Mouse (Mus musculus): ENCODE data around the gene Parp1. TPM values are rescaled to one million over a fixed set of nuclear protein-coding genes. Genes with fewer than 3 reads are reported as not detected.
A peak's percentile ranks its signal among the peaks of the same experiment; 100 is the strongest.

The Parp1 gene
- polyA plus RNA-seq, 1 experiment from 2014 or later, result 138 TPM

- H3K27ac ChIP-seq (ENCODE audit: low read length), result no peak overlapping the region
- H3K4me3 ChIP-seq (replicated peaks; ENCODE audit: low read length), result no peak overlapping the region
- H3K4me1 ChIP-seq (replicated peaks; ENCODE audit: control insufficient read depth, insufficient read depth, low read length), result peaks cover 27% of the 10 kb centered on the region
- no peaks in the 10 kb centered on the region for H3K27me3 ChIP-seq (replicated peaks; ENCODE audit: control insufficient read depth, insufficient read depth, low read length)
- 89% methylated on average over 9 of the region's 9 CpGs for WGBS
- ATAC-seq, result no peak
- peaks cover 9% of the 10 kb centered on the region for H3K36me3 ChIP-seq (ENCODE audit: control insufficient read depth, insufficient read depth)
- no peak overlapping the region for H3K4me2 ChIP-seq (ENCODE audit: low read length)
- H3K9me3 ChIP-seq (ENCODE audit: control insufficient read depth, low read length), result no peaks in the 10 kb centered on the region
- no peak overlapping the region for H3K9ac ChIP-seq (replicated peaks; ENCODE audit: low read depth, low read length)
Observed at GRCm38 (mm10) chr1:180572154-180572553, 3.4 kb downstream of the Parp1 start.

DNA sequence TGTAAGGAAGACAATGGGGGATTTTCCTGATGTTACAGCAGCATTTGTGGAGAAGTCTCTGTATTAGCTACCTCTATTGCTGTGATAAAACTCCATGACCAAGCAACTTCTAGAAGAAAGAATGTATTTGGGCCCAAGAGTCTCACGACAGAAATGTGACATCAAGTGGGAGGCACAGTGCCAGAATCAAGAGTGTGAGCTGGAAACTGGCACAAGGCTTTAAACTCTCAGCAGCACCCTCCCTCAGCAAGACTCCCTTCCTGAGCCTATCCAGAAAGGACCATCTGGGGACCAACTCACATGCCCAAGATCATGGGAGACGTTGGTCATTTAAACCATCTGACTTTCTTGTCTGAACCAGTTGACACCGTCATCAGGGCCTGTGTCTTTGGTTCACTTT, 7.8 kb downstream of the Parp1 start:
- Histone ChIP-seq H3K36me3 (ENCODE audit: control insufficient read depth, insufficient read depth) (peaks cover 33% of the 10 kb centered on the region), H3K27ac (ENCODE audit: low read length) (no peak overlapping the region), H3K4me2 (ENCODE audit: low read length) (no peak overlapping the region), H3K9me3 (ENCODE audit: control insufficient read depth, low read length) (no peaks in the 10 kb centered on the region), H3K27me3 (replicated peaks; ENCODE audit: control insufficient read depth, insufficient read depth, low read length) (no peaks in the 10 kb centered on the region), H3K4me1 (replicated peaks; ENCODE audit: control insufficient read depth, insufficient read depth, low read length) (peaks cover 4% of the 10 kb centered on the region), H3K9ac (replicated peaks; ENCODE audit: low read depth, low read length) (no peak overlapping the region), H3K4me3 (replicated peaks; ENCODE audit: low read length) (no peak overlapping the region)
- WGBS, result 72% methylated on average over 3 of the region's 3 CpGs
- ATAC-seq, result no peak

DNA sequence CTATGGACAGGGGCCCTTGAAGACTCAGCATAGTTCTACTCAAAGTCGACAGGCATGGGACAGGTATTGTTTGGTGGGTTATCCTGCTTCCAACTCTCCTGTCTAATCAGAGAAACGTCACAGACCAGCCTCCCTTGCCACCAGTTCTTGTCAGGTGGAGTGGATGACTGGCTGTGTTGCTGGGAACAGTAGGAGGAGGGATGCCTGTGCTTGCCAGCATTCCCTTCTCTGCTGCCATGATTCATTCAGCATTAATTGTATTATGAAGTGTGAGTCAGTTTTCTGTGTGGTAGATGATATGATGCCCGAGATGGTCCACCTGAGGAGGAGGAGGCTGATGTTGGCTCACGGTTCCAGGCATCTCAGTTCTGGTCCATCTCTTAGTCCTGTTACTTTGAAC, 9.1 kb downstream of the Parp1 start:
- H3K4me2 ChIP-seq (ENCODE audit: low read length), result no peak overlapping the region
- H3K36me3 ChIP-seq (ENCODE audit: control insufficient read depth, insufficient read depth), result peaks cover 43% of the 10 kb centered on the region
- no peak overlapping the region for H3K4me3 ChIP-seq (replicated peaks; ENCODE audit: low read length)
- no peak overlapping the region for H3K27ac ChIP-seq (ENCODE audit: low read length)
- no peaks in the 10 kb centered on the region for H3K9me3 ChIP-seq (ENCODE audit: control insufficient read depth, low read length)
- H3K27me3 ChIP-seq (replicated peaks; ENCODE audit: control insufficient read depth, insufficient read depth, low read length), result no peaks in the 10 kb centered on the region
- no peak overlapping the region for H3K9ac ChIP-seq (replicated peaks; ENCODE audit: low read depth, low read length)
- no peaks in the 10 kb centered on the region for H3K4me1 ChIP-seq (replicated peaks; ENCODE audit: control insufficient read depth, insufficient read depth, low read length)
- ATAC-seq, result no peak
- 81% methylated on average over 4 of the region's 4 CpGs for WGBS

DNA sequence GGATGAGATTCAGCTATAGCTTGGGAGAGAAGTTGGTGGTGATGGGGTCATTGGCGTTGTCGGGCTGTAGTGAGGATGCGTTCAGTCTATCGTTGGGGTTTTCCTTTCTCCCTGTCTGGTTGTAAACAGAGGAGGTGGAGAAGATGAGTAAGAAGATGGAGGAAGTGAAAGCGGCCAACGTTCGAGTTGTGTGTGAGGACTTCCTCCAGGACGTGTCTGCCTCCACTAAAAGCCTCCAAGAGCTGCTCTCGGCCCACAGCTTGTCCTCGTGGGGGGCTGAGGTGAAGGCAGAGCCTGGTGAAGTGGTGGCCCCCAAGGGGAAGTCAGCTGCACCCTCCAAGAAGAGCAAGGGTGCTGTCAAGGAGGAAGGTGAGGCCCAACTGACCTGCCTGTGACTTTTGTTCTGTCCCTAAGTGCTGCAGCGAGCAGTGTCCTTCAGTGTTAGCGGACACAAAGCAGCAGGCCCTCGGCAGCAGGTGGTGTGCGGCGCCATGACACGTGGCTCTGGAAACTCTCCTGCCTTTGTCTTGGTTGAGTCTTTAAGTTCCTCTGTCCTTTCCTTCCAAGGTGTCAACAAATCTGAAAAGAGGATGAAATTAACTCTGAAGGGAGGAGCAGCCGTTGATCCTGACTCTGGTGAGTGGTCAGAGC, 19.2 kb downstream of the Parp1 start:
- Histone ChIP-seq H3K4me2 (ENCODE audit: low read length) (no peak overlapping the region), H3K4me3 (replicated peaks; ENCODE audit: low read length) (no peak overlapping the region), H3K9me3 (ENCODE audit: control insufficient read depth, low read length) (no peaks in the 10 kb centered on the region), H3K36me3 (ENCODE audit: control insufficient read depth, insufficient read depth) (peaks cover 92% of the 10 kb centered on the region), H3K4me1 (replicated peaks; ENCODE audit: control insufficient read depth, insufficient read depth, low read length) (no peaks in the 10 kb centered on the region), H3K27ac (ENCODE audit: low read length) (no peak overlapping the region), H3K9ac (replicated peaks; ENCODE audit: low read depth, low read length) (no peak overlapping the region), H3K27me3 (replicated peaks; ENCODE audit: control insufficient read depth, insufficient read depth, low read length) (no peaks in the 10 kb centered on the region)
- WGBS, result 94% methylated on average over 17 of the region's 17 CpGs
- ATAC-seq, result no peak

GRCm38 (mm10) chr1:180600578-180600977, 31.9 kb downstream of the Parp1 start:
- Histone ChIP-seq H3K9me3 (ENCODE audit: control insufficient read depth, low read length) (no peaks in the 10 kb centered on the region), H3K4me1 (replicated peaks; ENCODE audit: control insufficient read depth, insufficient read depth, low read length) (peaks cover 4% of the 10 kb centered on the region), H3K36me3 (ENCODE audit: control insufficient read depth, insufficient read depth) (peaks cover 37% of the 10 kb centered on the region), H3K27ac (ENCODE audit: low read length) (no peak overlapping the region), H3K9ac (replicated peaks; ENCODE audit: low read depth, low read length) (no peak overlapping the region), H3K4me2 (ENCODE audit: low read length) (no peak overlapping the region), H3K4me3 (replicated peaks; ENCODE audit: low read length) (no peak overlapping the region), H3K27me3 (replicated peaks; ENCODE audit: control insufficient read depth, insufficient read depth, low read length) (no peaks in the 10 kb centered on the region)
- WGBS, result 94% methylated on average over 6 of the region's 6 CpGs
- ATAC-seq, result no peak

DNA sequence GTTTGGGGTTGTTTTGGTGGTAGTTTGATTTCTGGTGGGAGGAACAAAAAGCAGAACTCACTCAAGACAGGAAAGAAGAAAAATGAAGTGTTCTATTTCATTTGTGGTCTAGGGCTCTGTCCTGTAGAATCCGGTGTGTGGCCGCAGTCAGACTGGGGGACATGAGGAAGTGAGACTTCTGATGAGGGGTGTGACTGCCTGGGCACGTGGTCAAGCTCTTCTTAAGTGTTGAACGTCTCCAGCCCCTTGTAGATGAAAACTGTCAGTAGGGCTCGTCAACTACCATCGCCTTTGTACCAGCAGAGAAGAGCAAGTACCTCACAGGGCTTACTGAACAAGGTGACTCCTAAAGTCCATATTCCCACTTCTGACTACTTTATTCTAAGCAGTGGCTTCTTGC, 33.1 kb downstream of the Parp1 start:
- Histone ChIP-seq H3K4me3 (replicated peaks; ENCODE audit: low read length) (no peak overlapping the region), H3K27me3 (replicated peaks; ENCODE audit: control insufficient read depth, insufficient read depth, low read length) (no peaks in the 10 kb centered on the region), H3K4me1 (replicated peaks; ENCODE audit: control insufficient read depth, insufficient read depth, low read length) (peaks cover 4% of the 10 kb centered on the region), H3K9me3 (ENCODE audit: control insufficient read depth, low read length) (no peaks in the 10 kb centered on the region), H3K9ac (replicated peaks; ENCODE audit: low read depth, low read length) (no peak overlapping the region), H3K4me2 (ENCODE audit: low read length) (no peak overlapping the region), H3K36me3 (ENCODE audit: control insufficient read depth, insufficient read depth) (peaks cover 29% of the 10 kb centered on the region), H3K27ac (ENCODE audit: low read length) (no peak overlapping the region)
- ATAC-seq, result no peak
- WGBS, result 93% methylated on average over 6 of the region's 6 CpGs

- no peak overlapping the region for H3K9ac ChIP-seq (replicated peaks; ENCODE audit: low read depth, low read length)
- H3K9me3 ChIP-seq (ENCODE audit: control insufficient read depth, low read length), result no peaks in the 10 kb centered on the region; the same call in 1 of the 2 replicates
- H3K27ac ChIP-seq (ENCODE audit: low read length), result no peak overlapping the region; the same call in none of the 2 replicates
- peak; percentile 57; the same call in 1 of the 2 replicates for ATAC-seq
- peaks cover 4% of the 10 kb centered on the region for H3K4me1 ChIP-seq (replicated peaks; ENCODE audit: control insufficient read depth, insufficient read depth, low read length)
- WGBS, result 73% methylated on average over 4 of the region's 4 CpGs
- no peak overlapping the region for H3K4me3 ChIP-seq (replicated peaks; ENCODE audit: low read length)
- H3K4me2 ChIP-seq (ENCODE audit: low read length), result no peak overlapping the region
- H3K36me3 ChIP-seq (ENCODE audit: control insufficient read depth, insufficient read depth), result peaks cover 20% of the 10 kb centered on the region
- no peaks in the 10 kb centered on the region for H3K27me3 ChIP-seq (replicated peaks; ENCODE audit: control insufficient read depth, insufficient read depth, low read length)
Observed at GRCm38 (mm10) chr1:180604579-180604978, 35.9 kb downstream of the Parp1 start.

GRCm38 (mm10) chr1:180606106-180606505, 37.4 kb downstream of the Parp1 start:
- Histone ChIP-seq H3K36me3 (ENCODE audit: control insufficient read depth, insufficient read depth) (peaks cover 7% of the 10 kb centered on the region; the same call in 1 of the 2 replicates), H3K4me1 (replicated peaks; ENCODE audit: control insufficient read depth, insufficient read depth, low read length) (peaks cover 4% of the 10 kb centered on the region), H3K9ac (replicated peaks; ENCODE audit: low read depth, low read length) (no peak overlapping the region), H3K4me3 (replicated peaks; ENCODE audit: low read length) (no peak overlapping the region), H3K4me2 (ENCODE audit: low read length) (no peak overlapping the region), H3K27ac (ENCODE audit: low read length) (no peak overlapping the region), H3K27me3 (replicated peaks; ENCODE audit: control insufficient read depth, insufficient read depth, low read length) (no peaks in the 10 kb centered on the region), H3K9me3 (ENCODE audit: control insufficient read depth, low read length) (no peaks in the 10 kb centered on the region; the same call in 1 of the 2 replicates)
- WGBS, result 89% methylated on average over 3 of the region's 3 CpGs
- ATAC-seq, result no peak

DNA sequence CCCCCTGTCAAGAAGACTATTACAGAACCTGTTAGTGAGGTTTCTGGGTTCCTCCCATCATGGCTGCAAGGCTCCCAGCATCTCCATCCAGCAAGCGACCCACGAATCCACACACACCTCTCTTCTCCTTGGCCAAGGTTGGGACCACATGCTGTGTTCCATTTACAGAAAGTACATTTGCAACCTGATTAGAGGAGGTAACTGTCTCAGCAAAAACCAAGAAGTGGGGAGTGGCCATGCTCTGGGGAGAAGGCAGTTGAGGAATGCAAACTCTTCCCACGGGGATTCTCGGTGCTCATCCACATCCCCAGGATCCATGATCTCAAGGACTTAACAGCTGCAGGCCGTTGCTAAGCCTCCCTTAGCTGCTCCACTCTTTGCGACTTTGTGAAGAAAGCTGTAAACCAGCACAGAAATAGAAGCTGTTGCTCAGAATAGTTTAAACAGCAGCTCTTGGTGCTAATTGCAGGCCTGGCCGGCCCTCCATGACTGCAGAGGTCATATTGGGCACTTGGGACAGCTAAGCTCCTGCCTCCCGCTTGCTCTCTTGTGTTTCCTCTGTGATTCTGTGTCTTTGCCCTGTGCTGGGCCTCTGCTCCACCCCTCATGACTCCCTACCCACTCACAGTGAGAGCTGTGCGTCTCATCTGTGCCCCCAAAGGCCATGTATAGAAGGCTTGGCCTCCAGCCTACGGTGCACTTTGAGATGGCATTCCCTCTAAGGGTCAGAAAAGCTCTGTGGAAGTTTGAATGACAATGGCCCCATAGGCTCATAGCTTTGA, 38.3 kb downstream of the Parp1 start:
- Histone ChIP-seq H3K4me1 (replicated peaks; ENCODE audit: control insufficient read depth, insufficient read depth, low read length) (peaks cover 4% of the 10 kb centered on the region), H3K4me2 (ENCODE audit: low read length) (no peak overlapping the region), H3K9me3 (ENCODE audit: control insufficient read depth, low read length) (no peaks in the 10 kb centered on the region; the same call in 1 of the 2 replicates), H3K27ac (ENCODE audit: low read length) (no peak overlapping the region), H3K4me3 (replicated peaks; ENCODE audit: low read length) (no peak overlapping the region), H3K27me3 (replicated peaks; ENCODE audit: control insufficient read depth, insufficient read depth, low read length) (no peaks in the 10 kb centered on the region), H3K36me3 (ENCODE audit: control insufficient read depth, insufficient read depth) (peaks cover 3% of the 10 kb centered on the region; the same call in 1 of the 2 replicates), H3K9ac (replicated peaks; ENCODE audit: low read depth, low read length) (no peak overlapping the region)
- no peak for ATAC-seq
- 84% methylated on average over 10 of the region's 10 CpGs for WGBS

Data from forebrain, embryonic 16.5 days (tissue).